Mouse (Mus musculus): Measurements from ENCODE around the gene Clca3a1. TPM values are rescaled to one million over a fixed set of nuclear protein-coding genes. Genes with fewer than 3 reads are reported as not detected.

Gene Clca3a1
- polyA plus RNA-seq, 1 experiment: 0.19 TPM

GRCm38 (mm10) chr3:144714606-144715005, 46.2 kb downstream of the Clca3a1 start:
- H3K27ac ChIP-seq (ENCODE audit: insufficient read depth, low read length): no peak overlapping the region
- no peaks in the 10 kb centered on the region for H3K27me3 ChIP-seq (ENCODE audit: control insufficient read depth, insufficient read depth, low read length, poor library complexity, severe bottlenecking)
- no peak overlapping the region for H3K4me3 ChIP-seq (ENCODE audit: low read depth, low read length)
- no peak overlapping the region for H3K9ac ChIP-seq (ENCODE audit: low read depth, poor library complexity, severe bottlenecking)
- no peak for TF ChIP-seq POLR2A (IDR thresholded peaks at IDR 0.05; ENCODE audit: insufficient read depth, low read length)
- no peak for TF ChIP-seq CTCF (IDR thresholded peaks at IDR 0.05; ENCODE audit: low read depth, low read length)
- no peak for TF ChIP-seq EP300 (IDR thresholded peaks at IDR 0.05; ENCODE audit: insufficient read depth, low read depth, low read length)
- no peaks in the 10 kb centered on the region for H3K9me3 ChIP-seq (replicated peaks; ENCODE audit: control insufficient read depth, insufficient read depth, low read length, poor library complexity, severe bottlenecking)
- H3K36me3 ChIP-seq (ENCODE audit: control insufficient read depth, insufficient read depth, low read length, poor library complexity, severe bottlenecking): no peaks in the 10 kb centered on the region; the same call in 1 of the 2 replicates
- no peaks in the 10 kb centered on the region for H3K4me1 ChIP-seq (ENCODE audit: control insufficient read depth, insufficient read depth, low read length)

GRCm38 (mm10) chr3:144714126-144714525, 46.7 kb downstream of the Clca3a1 start:
- Histone ChIP-seq H3K36me3 (ENCODE audit: control insufficient read depth, insufficient read depth, low read length, poor library complexity, severe bottlenecking) (no peaks in the 10 kb centered on the region; the same call in 1 of the 2 replicates), H3K27me3 (ENCODE audit: control insufficient read depth, insufficient read depth, low read length, poor library complexity, severe bottlenecking) (no peaks in the 10 kb centered on the region), H3K27ac (ENCODE audit: insufficient read depth, low read length) (no peak overlapping the region), H3K4me3 (ENCODE audit: low read depth, low read length) (no peak overlapping the region), H3K4me1 (ENCODE audit: control insufficient read depth, insufficient read depth, low read length) (no peaks in the 10 kb centered on the region), H3K9me3 (replicated peaks; ENCODE audit: control insufficient read depth, insufficient read depth, low read length, poor library complexity, severe bottlenecking) (no peaks in the 10 kb centered on the region), H3K9ac (ENCODE audit: low read depth, poor library complexity, severe bottlenecking) (no peak overlapping the region)
- TF ChIP-seq POLR2A (IDR thresholded peaks at IDR 0.05; ENCODE audit: insufficient read depth, low read length): no peak

- Histone ChIP-seq H3K4me3 (ENCODE audit: low read depth, low read length) (no peak overlapping the region), H3K27ac (ENCODE audit: insufficient read depth, low read length) (no peak overlapping the region), H3K9me3 (replicated peaks; ENCODE audit: control insufficient read depth, insufficient read depth, low read length, poor library complexity, severe bottlenecking) (no peaks in the 10 kb centered on the region), H3K36me3 (ENCODE audit: control insufficient read depth, insufficient read depth, low read length, poor library complexity, severe bottlenecking) (no peaks in the 10 kb centered on the region; the same call in 1 of the 2 replicates), H3K27me3 (ENCODE audit: control insufficient read depth, insufficient read depth, low read length, poor library complexity, severe bottlenecking) (no peaks in the 10 kb centered on the region), H3K9ac (ENCODE audit: low read depth, poor library complexity, severe bottlenecking) (no peak overlapping the region), H3K4me1 (ENCODE audit: control insufficient read depth, insufficient read depth, low read length) (peaks cover 3% of the 10 kb centered on the region)
- TF ChIP-seq EP300 (IDR thresholded peaks at IDR 0.05; ENCODE audit: insufficient read depth, low read depth, low read length) (no peak), CTCF (IDR thresholded peaks at IDR 0.05; ENCODE audit: low read depth, low read length) (no peak)
These were observed 49.1 kb downstream of the Clca3a1 start for GRCm38 (mm10) chr3:144711607-144712206.

- H3K27me3 ChIP-seq (ENCODE audit: control insufficient read depth, insufficient read depth, low read length, poor library complexity, severe bottlenecking): no peaks in the 10 kb centered on the region
- H3K9me3 ChIP-seq (replicated peaks; ENCODE audit: control insufficient read depth, insufficient read depth, low read length, poor library complexity, severe bottlenecking): no peaks in the 10 kb centered on the region
- H3K27ac ChIP-seq (ENCODE audit: insufficient read depth, low read length): no peak overlapping the region
- peaks cover 3% of the 10 kb centered on the region; the same call in 1 of the 2 replicates for H3K36me3 ChIP-seq (ENCODE audit: control insufficient read depth, insufficient read depth, low read length, poor library complexity, severe bottlenecking)
- TF ChIP-seq POLR2A (IDR thresholded peaks at IDR 0.05; ENCODE audit: insufficient read depth, low read length) (no peak), CTCF (IDR thresholded peaks at IDR 0.05; ENCODE audit: low read depth, low read length) (no peak), EP300 (IDR thresholded peaks at IDR 0.05; ENCODE audit: insufficient read depth, low read depth, low read length) (no peak)
- H3K4me3 ChIP-seq (ENCODE audit: low read depth, low read length): no peak overlapping the region
- no peak overlapping the region for H3K9ac ChIP-seq (ENCODE audit: low read depth, poor library complexity, severe bottlenecking)
- H3K4me1 ChIP-seq (ENCODE audit: control insufficient read depth, insufficient read depth, low read length): peaks cover 3% of the 10 kb centered on the region
These were observed 52.2 kb downstream of the Clca3a1 start for GRCm38 (mm10) chr3:144708612-144709011.

DNA sequence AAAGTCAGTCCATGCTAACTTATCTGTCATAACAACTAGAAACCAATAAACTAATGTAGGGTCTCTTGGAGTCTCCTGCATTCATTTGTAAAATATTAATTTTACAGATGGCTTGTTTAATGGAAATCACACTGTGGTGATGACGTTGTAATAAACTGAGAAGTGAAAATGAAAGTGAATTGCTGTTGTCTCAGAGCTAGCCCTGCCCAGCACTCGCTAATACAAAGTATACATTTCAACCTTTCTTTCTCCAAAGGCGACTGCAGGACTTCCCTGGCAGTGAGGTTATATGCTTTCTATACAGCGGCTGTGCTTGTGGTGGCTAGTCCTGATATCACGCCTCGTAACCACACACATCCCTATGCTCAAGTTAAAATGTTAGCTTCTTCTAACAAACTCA, 56.8 kb downstream of the Clca3a1 start:
- Histone ChIP-seq H3K27ac (ENCODE audit: insufficient read depth, low read length) (no peak overlapping the region), H3K36me3 (ENCODE audit: control insufficient read depth, insufficient read depth, low read length, poor library complexity, severe bottlenecking) (peaks cover 3% of the 10 kb centered on the region; the same call in 1 of the 2 replicates), H3K4me1 (ENCODE audit: control insufficient read depth, insufficient read depth, low read length) (peaks cover 3% of the 10 kb centered on the region), H3K9ac (ENCODE audit: low read depth, poor library complexity, severe bottlenecking) (no peak overlapping the region), H3K9me3 (replicated peaks; ENCODE audit: control insufficient read depth, insufficient read depth, low read length, poor library complexity, severe bottlenecking) (no peaks in the 10 kb centered on the region), H3K27me3 (ENCODE audit: control insufficient read depth, insufficient read depth, low read length, poor library complexity, severe bottlenecking) (no peaks in the 10 kb centered on the region), H3K4me3 (ENCODE audit: low read depth, low read length) (no peak overlapping the region)
- TF ChIP-seq POLR2A (IDR thresholded peaks at IDR 0.05; ENCODE audit: insufficient read depth, low read length) (no peak), CTCF (IDR thresholded peaks at IDR 0.05; ENCODE audit: low read depth, low read length) (no peak), EP300 (IDR thresholded peaks at IDR 0.05; ENCODE audit: insufficient read depth, low read depth, low read length) (no peak)

DNA sequence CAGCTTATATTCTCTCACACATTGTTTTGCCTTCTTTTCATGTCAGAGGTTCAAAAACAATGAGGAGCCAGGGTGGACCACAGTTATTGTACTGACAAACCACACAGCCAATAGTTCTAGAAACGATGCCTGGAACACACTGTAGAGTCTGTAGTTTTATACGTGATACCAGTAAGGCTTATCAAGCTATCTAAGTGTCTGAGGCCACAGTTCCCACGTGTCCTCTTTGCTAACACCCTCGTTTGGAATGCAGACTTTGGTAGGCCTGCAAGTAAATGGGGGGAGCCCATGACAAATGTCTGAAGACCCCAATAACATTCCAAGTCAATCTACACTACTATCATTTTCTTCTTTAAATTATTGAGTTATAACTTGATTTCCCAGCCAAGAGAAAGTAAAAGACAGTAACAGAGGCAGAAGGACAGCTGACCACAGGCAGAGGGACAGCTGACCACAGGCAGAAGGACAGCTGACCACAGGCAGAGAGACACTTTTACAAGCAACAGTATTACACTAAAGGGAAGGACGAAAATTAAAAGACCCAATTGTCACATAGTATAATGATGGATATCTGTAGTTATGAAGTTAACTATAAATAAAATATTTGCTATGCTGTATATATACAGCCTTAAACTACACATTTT, 61.9 kb downstream of the Clca3a1 start:
- Histone ChIP-seq H3K4me1 (ENCODE audit: control insufficient read depth, insufficient read depth, low read length) (no peaks in the 10 kb centered on the region), H3K4me3 (ENCODE audit: low read depth, low read length) (no peak overlapping the region), H3K27ac (ENCODE audit: insufficient read depth, low read length) (no peak overlapping the region), H3K9ac (ENCODE audit: low read depth, poor library complexity, severe bottlenecking) (no peak overlapping the region), H3K36me3 (ENCODE audit: control insufficient read depth, insufficient read depth, low read length, poor library complexity, severe bottlenecking) (peaks cover 10% of the 10 kb centered on the region), H3K9me3 (replicated peaks; ENCODE audit: control insufficient read depth, insufficient read depth, low read length, poor library complexity, severe bottlenecking) (no peaks in the 10 kb centered on the region), H3K27me3 (ENCODE audit: control insufficient read depth, insufficient read depth, low read length, poor library complexity, severe bottlenecking) (no peaks in the 10 kb centered on the region)
- TF ChIP-seq CTCF (IDR thresholded peaks at IDR 0.05; ENCODE audit: low read depth, low read length) (no peak), EP300 (IDR thresholded peaks at IDR 0.05; ENCODE audit: insufficient read depth, low read depth, low read length) (no peak), POLR2A (IDR thresholded peaks at IDR 0.05; ENCODE audit: insufficient read depth, low read length) (no peak)
